Mouse (Mus musculus) megakaryocyte, embryonic 14.5 days (primary cell): ENCODE data around the gene Srcap.

Source experiments
- FLI1 ChIP-seq: IDR thresholded peaks from 2 replicates; pipeline ENCODE4 v1.6.1; 2012; ENCODE audit warnings: low read length, inconsistent platforms, mixed read lengths
- GATA1 ChIP-seq: IDR thresholded peaks from 3 replicates; pipeline ENCODE4 v1.6.1; 2012; ENCODE audit warnings: mixed read lengths, low read length, inconsistent platforms, borderline replicate concordance

DNA sequence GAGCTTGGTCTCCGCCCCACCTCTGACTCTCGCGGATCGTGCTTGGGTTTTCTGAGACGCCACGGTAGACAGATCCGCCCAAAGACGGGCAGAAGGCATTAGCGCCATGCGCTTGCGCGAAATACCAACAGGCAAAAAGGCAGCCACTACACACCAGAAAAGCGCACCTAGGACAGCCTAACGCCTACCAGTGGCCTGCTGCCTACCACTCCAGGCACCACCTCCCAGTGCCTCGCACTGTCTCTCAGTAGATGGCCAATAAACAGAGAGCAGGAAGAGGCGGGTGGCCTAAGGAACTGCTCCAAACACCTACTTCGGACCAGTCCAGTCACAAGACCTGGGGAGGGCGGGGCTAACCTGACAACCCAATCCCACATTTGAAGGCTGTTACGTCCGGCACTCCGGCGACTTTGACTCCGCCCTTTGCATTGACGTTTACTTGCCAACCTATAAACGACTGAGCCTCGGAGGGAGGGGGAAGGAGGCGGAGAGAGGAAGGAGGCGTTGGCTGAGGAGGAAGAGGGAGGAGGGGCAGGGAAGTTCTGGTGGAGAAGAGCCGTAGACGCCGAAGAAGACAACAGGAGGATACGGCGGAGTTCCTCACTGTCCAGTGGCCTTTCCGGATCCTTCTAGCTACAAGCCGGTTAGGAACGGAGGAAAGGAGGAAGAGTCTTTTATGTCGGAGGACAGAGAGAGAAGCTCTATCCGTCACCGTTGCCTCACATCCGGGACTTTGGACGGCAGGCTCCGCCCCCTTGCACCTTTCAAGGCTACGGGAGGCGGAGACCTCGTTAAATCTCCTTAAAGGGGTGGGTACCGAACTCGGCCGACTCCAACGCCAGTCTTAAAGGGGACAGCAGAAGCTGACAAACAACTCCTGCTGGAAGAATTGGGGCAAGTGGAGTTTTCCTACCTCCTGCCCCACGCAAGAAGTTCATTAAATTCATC, 33.8 kb upstream of the Srcap start:
- TF ChIP-seq FLI1 (no peak), GATA1 (no peak)
